Mouse (Mus musculus) hindbrain, embryonic 12.5 days (tissue): Measurements from ENCODE around the gene Timm29. TPM values are rescaled to one million over a fixed set of nuclear protein-coding genes. Genes with fewer than 3 reads are reported as not detected.

Experiments used
- ATAC-seq: fragments of 200-750 bp; cut with Nextera tagmentation; 2 replicates; pipeline ENCODE4 v1.8.0; 2017; ENCODE audit warnings: moderate TSS enrichment; ENCODE audit not compliant: low FRiP score
- H3K27ac ChIP-seq: fragments of 300-500 bp; sonication (generic); 2 replicates; pipeline ENCODE4 v1.5.1; 2016; ENCODE audit warnings: mild to moderate bottlenecking
- H3K27me3 ChIP-seq: fragments of 300-500 bp; sonication (generic); 2 replicates; pipeline ENCODE4 v1.6.1; 2016; ENCODE audit warnings: mild to moderate bottlenecking
- H3K36me3 ChIP-seq: fragments of 300-500 bp; sonication (generic); 2 replicates; pipeline ENCODE4 v1.6.1; 2016; ENCODE audit warnings: mild to moderate bottlenecking
- H3K4me1 ChIP-seq: fragments of 300-500 bp; sonication (generic); 2 replicates; pipeline ENCODE4 v1.6.1; 2016
- H3K4me2 ChIP-seq: fragments of 300-500 bp; sonication (generic); replicated peaks from 2 replicates; pipeline ENCODE4 v1.6.1; 2016; ENCODE audit warnings: mild to moderate bottlenecking
- H3K4me3 ChIP-seq: fragments of 300-500 bp; sonication (generic); 2 replicates; pipeline ENCODE4 v1.5.1; 2016; ENCODE audit warnings: mild to moderate bottlenecking
- H3K9ac ChIP-seq: fragments of 300-500 bp; sonication (generic); 2 replicates; pipeline ENCODE4 v1.6.1; 2016; ENCODE audit warnings: mild to moderate bottlenecking, moderate library complexity
- H3K9me3 ChIP-seq: fragments of 300-500 bp; sonication (generic); replicated peaks from 2 replicates; pipeline ENCODE4 v1.6.1; 2016; ENCODE audit warnings: mild to moderate bottlenecking
- WGBS: fragments of 180-500 bp; shearing (Covaris S2); methylation state at CpG from one replicate; pipeline ENCODE4 v1.1.7; 2016; 5-methylcytosine and 5-hydroxymethylcytosine counted together
- polyA plus RNA-seq: library from polyadenylated mRNA; unstranded; fragments of >200 nt; fragmentation: Nextera tagmentation; extraction: Ambion mirVana; gene quantifications from 2 replicates; pipeline ENCODE4 v1.2.1, GENCODE M21; 2016

Gene Timm29
- 56.5 and 61.0 TPM in 2 replicates for polyA plus RNA-seq

GRCm38 (mm10) chr9:21592703-21593121 is at the start of gene Timm29, which contains the start of gene Yipf2:
Timm29 (plus strand) TSS chr9:21592722.
Yipf2 (minus strand) TSS chr9:21592828.
- H3K27me3 ChIP-seq: no peaks in the 10 kb centered on the region
- peak within 1 kb of the TSS; percentile 98 for H3K4me3 ChIP-seq
- H3K27ac ChIP-seq: peak within 1 kb of the TSS; percentile 86
- no peaks in the 10 kb centered on the region for H3K9me3 ChIP-seq
- H3K9ac ChIP-seq: peak within 1 kb of the TSS; percentile 94
- peaks cover 42% of the 10 kb centered on the region for H3K36me3 ChIP-seq
- under 1% methylated on average over 30 of the region's 30 CpGs for WGBS
- H3K4me2 ChIP-seq: peak within 1 kb of the TSS; percentile 98
- peaks cover 29% of the 10 kb centered on the region for H3K4me1 ChIP-seq
- peak; percentile 95 for ATAC-seq

DNA sequence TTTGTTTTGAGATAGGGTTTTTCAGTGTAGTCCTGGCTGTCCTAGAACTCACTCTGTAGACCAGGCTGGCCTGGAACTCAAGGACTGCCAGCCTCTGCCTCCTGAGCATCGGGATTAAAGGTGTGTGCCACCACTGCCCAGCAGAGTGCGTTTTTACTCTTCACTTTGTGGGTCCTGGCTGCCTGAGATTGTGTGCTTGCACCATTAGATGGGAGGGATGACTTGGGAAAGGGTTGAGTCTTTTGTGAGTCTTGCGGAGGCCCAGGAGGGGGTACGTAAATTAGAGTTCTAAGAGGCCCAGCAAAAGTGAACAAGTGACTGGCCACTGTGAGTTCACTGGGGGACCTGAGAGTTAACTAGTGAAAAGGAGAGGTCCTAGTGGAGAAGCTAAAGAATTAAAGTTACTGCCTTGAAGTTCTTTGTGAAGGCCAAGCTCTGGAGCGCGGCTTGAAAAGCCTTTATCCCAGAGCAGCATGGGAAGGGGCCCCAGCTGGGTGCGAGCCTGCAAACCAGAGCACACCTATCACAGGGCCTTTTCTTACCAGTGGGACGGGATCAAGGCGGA is 47.1 kb upstream of the Timm29 start:
- Histone ChIP-seq H3K4me2 (peak overlapping the region; percentile 60), H3K9me3 (no peaks in the 10 kb centered on the region), H3K36me3 (0 out of 2 replicates have a peak, but pooled peaks cover 5% of the 10 kb centered on the region), H3K27ac (peak overlapping the region; percentile 99), H3K4me1 (peaks cover 27% of the 10 kb centered on the region), H3K27me3 (no peaks in the 10 kb centered on the region), H3K4me3 (peak overlapping the region; percentile 83), H3K9ac (peak overlapping the region; percentile 59)
- ATAC-seq: peak; percentile 51; the same call in 1 of the 2 replicates
- WGBS: 5% methylated on average over 9 of the region's 9 CpGs

- WGBS: under 1% methylated on average over 67 of the region's 67 CpGs
Observed at GRCm38 (mm10) chr9:21545916-21546788, 46.4 kb upstream of the Timm29 start.

DNA sequence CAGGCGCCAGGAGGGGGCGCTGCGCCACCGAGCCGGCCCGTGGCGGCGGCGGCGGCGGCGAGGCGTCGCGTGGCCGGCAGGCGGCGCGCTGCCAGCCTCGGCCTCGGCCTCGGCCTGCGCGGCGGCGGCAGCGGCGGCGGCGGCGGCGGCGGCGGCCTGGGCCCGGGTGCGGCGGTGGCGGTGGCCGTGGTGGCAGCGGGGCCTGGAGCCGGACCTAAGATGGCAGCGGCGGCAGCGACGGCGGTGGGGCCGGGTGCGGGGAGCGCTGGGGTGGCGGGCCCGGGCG is 45.8 kb upstream of the Timm29 start, which contains the start of gene Carm1:
Gene Carm1 (plus strand): TSS at position 106 of the 286 bp plus-strand sequence.
- Histone ChIP-seq H3K9me3 (no peaks in the 10 kb centered on the region), H3K36me3 (0 out of 2 replicates have a peak, but pooled peaks cover 13% of the 10 kb centered on the region), H3K9ac (peak within 1 kb of the TSS; percentile 98), H3K4me3 (peak within 1 kb of the TSS; percentile 83), H3K4me2 (peak within 1 kb of the TSS; percentile 83), H3K27me3 (no peaks in the 10 kb centered on the region), H3K4me1 (peaks cover 27% of the 10 kb centered on the region), H3K27ac (peak within 1 kb of the TSS; percentile 99)
- peak; percentile 49 for ATAC-seq
- WGBS: 0% methylated on average over 2 of the region's 52 CpGs

More at GRCm38 (mm10) chr9:21545916-21546788, 46.4 kb upstream of the Timm29 start:
- H3K4me1 ChIP-seq: peaks cover 27% of the 10 kb centered on the region
- H3K27ac ChIP-seq: peak overlapping the region; percentile 99
- H3K36me3 ChIP-seq: 0 out of 2 replicates have a peak, but pooled peaks cover 10% of the 10 kb centered on the region
- H3K4me3 ChIP-seq: peak overlapping the region; percentile 83
- peak overlapping the region; percentile 59 for H3K9ac ChIP-seq
- peak; percentile 95 for ATAC-seq
- H3K9me3 ChIP-seq: no peaks in the 10 kb centered on the region
- H3K4me2 ChIP-seq: peak overlapping the region; percentile 60
- no peaks in the 10 kb centered on the region for H3K27me3 ChIP-seq

DNA sequence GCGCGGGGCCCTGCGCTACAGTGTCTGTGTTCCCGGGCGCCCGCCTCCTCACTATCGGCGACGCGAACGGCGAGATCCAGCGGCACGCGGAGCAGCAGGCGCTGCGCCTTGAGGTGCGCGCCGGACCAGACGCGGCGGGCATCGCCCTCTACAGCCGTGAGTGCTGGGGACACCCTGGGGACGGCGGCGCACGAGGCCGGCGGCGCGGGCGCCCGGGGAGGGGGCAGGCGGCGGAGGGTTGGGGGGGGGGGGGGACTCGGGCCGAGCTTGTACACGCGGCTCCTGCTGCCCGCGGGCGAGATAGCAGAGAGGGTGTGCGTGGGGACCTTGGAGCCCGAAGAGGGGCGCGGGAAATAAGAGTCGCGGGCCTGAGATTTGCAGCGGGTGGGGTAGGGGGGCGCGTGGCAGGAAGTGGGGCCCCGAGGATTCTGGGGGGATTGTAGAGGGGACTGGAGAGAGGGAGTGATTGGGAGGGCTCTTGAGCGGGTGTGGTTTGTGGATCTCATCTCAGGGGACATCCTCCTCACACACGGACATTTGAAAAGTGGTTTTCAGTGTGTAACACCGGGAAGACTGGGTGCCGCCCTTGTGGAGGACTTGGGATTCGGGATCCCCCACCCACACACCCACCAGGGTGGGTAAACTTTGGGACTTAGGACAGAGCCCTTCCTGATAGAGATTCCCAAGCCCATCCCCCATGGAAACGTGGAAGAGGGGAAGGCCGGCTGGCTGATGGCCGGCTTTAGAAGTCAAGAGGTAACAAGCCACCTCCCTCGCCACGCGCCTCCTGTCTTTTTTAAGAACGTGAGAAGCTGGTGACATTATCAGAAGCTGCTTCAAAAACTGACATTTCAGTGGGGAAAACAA is 45.2 kb upstream of the Timm29 start:
- H3K4me1 ChIP-seq: peaks cover 27% of the 10 kb centered on the region
- H3K4me2 ChIP-seq: peak overlapping the region; percentile 83
- peak overlapping the region; percentile 98 for H3K9ac ChIP-seq
- 0 out of 2 replicates have a peak, but pooled peaks cover 13% of the 10 kb centered on the region for H3K36me3 ChIP-seq
- H3K4me3 ChIP-seq: peak overlapping the region; percentile 83
- WGBS: under 1% methylated on average over 52 of the region's 66 CpGs
- peak; percentile 37 for ATAC-seq
- no peaks in the 10 kb centered on the region for H3K9me3 ChIP-seq
- no peaks in the 10 kb centered on the region for H3K27me3 ChIP-seq
- peak overlapping the region; percentile 99 for H3K27ac ChIP-seq

DNA sequence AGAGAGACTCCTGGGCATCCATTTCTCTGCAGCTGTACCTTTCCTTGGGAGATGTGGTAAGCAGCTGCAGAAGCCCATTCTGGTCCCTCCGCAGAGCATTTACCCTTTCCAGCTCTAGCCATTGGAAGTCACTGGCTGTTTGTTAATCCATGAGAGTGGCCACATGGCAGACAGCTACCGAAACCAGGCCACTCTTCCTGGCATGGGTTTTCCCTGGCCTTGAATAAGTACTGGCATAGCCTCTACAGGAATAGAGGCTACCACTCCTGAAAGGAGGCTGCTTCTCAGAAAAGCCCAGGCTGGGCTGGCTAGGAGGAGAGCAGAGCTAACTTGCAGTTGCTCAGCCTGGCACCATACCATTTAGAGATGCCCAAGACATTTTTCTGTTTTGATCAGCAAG is 41.5 kb upstream of the Timm29 start:
- H3K9me3 ChIP-seq: no peaks in the 10 kb centered on the region
- no peak overlapping the region for H3K27ac ChIP-seq
- no peak overlapping the region for H3K4me2 ChIP-seq
- H3K4me3 ChIP-seq: no peak overlapping the region
- 96% methylated on average over 2 of the region's 2 CpGs for WGBS
- peaks cover 24% of the 10 kb centered on the region for H3K36me3 ChIP-seq
- H3K9ac ChIP-seq: no peak overlapping the region
- peaks cover 16% of the 10 kb centered on the region for H3K4me1 ChIP-seq
- no peak for ATAC-seq
- no peaks in the 10 kb centered on the region for H3K27me3 ChIP-seq

GRCm38 (mm10) chr9:21553607-21554273 is 38.8 kb upstream of the Timm29 start:
- Histone ChIP-seq H3K27me3 (no peaks in the 10 kb centered on the region), H3K9ac (no peak overlapping the region), H3K4me1 (peaks cover 13% of the 10 kb centered on the region), H3K36me3 (peaks cover 31% of the 10 kb centered on the region), H3K9me3 (no peaks in the 10 kb centered on the region), H3K4me2 (no peak overlapping the region), H3K4me3 (no peak overlapping the region), H3K27ac (no peak overlapping the region)
- WGBS: 91% methylated on average over 6 of the region's 6 CpGs
- no peak for ATAC-seq

DNA sequence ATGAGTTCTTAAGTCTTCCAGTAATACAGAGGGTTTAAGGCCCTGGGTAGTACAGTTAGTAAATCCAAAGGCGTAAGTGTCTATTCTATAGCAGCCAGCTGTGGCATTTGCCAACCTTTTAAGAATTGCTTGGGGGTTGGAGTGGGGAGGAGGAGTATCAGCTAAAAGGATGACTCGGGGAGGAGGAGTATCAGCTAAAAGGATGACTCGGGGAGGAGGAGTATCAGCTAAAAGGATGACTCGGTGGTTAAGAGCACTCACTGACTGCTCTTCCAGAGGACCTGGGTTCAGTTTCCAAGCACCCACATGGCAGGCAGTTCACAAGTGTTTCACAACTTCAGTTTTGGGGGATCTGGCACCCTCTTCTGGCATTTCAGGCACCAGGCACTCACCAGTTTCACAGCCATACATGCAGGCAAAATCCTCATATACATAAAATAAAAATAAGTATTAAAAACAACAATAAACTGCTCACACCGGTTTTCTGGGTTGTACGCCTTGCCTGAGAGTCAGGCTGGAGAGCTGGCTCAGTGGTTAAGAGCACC is 37.3 kb upstream of the Timm29 start:
- no peak overlapping the region for H3K4me3 ChIP-seq
- H3K36me3 ChIP-seq: peaks cover 30% of the 10 kb centered on the region
- H3K27ac ChIP-seq: no peak overlapping the region
- no peak for ATAC-seq
- no peaks in the 10 kb centered on the region for H3K27me3 ChIP-seq
- no peak overlapping the region for H3K4me2 ChIP-seq
- 85% methylated on average over 6 of the region's 6 CpGs for WGBS
- H3K9me3 ChIP-seq: no peaks in the 10 kb centered on the region
- no peak overlapping the region for H3K9ac ChIP-seq
- peaks cover 7% of the 10 kb centered on the region; the same call in 1 of the 2 replicates for H3K4me1 ChIP-seq

- no peak overlapping the region for H3K9ac ChIP-seq
- no peak overlapping the region for H3K27ac ChIP-seq
- H3K36me3 ChIP-seq: peaks cover 27% of the 10 kb centered on the region
Observed at GRCm38 (mm10) chr9:21556996-21557395, 35.5 kb upstream of the Timm29 start.

GRCm38 (mm10) chr9:21557556-21557955 is 35.0 kb upstream of the Timm29 start:
- no peak overlapping the region for H3K4me3 ChIP-seq
- 96% methylated on average over 2 of the region's 2 CpGs for WGBS
- H3K9me3 ChIP-seq: no peaks in the 10 kb centered on the region
- no peak overlapping the region for H3K27ac ChIP-seq
- H3K27me3 ChIP-seq: no peaks in the 10 kb centered on the region
- no peak for ATAC-seq
- peaks cover 7% of the 10 kb centered on the region; the same call in 1 of the 2 replicates for H3K4me1 ChIP-seq
- no peak overlapping the region for H3K4me2 ChIP-seq
- H3K9ac ChIP-seq: no peak overlapping the region
- peaks cover 27% of the 10 kb centered on the region for H3K36me3 ChIP-seq

More at GRCm38 (mm10) chr9:21556996-21557395, 35.5 kb upstream of the Timm29 start:
- Histone ChIP-seq H3K9me3 (no peaks in the 10 kb centered on the region), H3K4me3 (no peak overlapping the region), H3K4me1 (peaks cover 7% of the 10 kb centered on the region; the same call in 1 of the 2 replicates), H3K27me3 (no peaks in the 10 kb centered on the region), H3K4me2 (no peak overlapping the region)
- ATAC-seq: no peak
- 93% methylated on average over 2 of the region's 2 CpGs for WGBS

DNA sequence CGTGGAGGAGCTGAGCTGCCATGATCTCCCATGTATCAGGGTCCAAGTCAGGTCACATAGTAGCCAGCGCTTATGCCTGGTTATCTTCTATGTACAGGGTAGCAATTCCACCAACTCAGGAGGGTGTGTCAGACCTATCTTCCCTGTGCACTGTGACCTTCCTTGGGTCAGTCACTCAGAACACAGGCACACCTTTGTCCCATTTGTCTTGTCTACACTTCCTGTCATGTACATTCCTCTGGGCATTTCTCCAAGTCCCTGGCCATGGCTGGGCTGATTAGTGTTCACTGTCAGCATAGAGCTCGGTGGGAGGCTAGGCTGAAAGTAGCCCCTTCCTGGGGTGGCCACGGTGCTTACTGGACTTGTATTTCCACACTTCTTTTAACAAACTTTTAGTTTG is 34.2 kb upstream of the Timm29 start:
- Histone ChIP-seq H3K4me3 (no peak overlapping the region), H3K4me2 (no peak overlapping the region), H3K27me3 (no peaks in the 10 kb centered on the region), H3K9ac (no peak overlapping the region), H3K27ac (no peak overlapping the region), H3K9me3 (no peaks in the 10 kb centered on the region), H3K4me1 (peaks cover 7% of the 10 kb centered on the region; the same call in 1 of the 2 replicates), H3K36me3 (peaks cover 27% of the 10 kb centered on the region)
- 88% methylated on average over 4 of the region's 4 CpGs for WGBS
- no peak for ATAC-seq
